Mouse (Mus musculus): ENCODE data around the gene Reep1. TPM values are rescaled to one million over a fixed set of nuclear protein-coding genes. Genes with fewer than 3 reads are reported as not detected.
A peak's percentile ranks its signal among the peaks of the same experiment; 100 is the strongest.

Reep1 gene
- total RNA-seq, 2 experiments from 2014 or later, result 69.1 to 71.2 TPM

GRCm38 (mm10) chr6:71804061-71804829 is 96.9 kb downstream of the Reep1 start:
- DNase-seq (ENCODE audit: low spot score in 2 of 2), result peak; percentile 81 to 84
- Histone ChIP-seq H3K27ac (peak overlapping the region; percentile 81), H3K4me3 (no peak overlapping the region)
- peak; percentile 99 for TF ChIP-seq CTCF (conservative IDR thresholded peaks at IDR 0.05)

- DNase-seq (ENCODE audit: low spot score in 2 of 2), result no peak
- no peak overlapping the region for H3K4me3 ChIP-seq
- no peak overlapping the region for H3K27ac ChIP-seq
- TF ChIP-seq CTCF (conservative IDR thresholded peaks at IDR 0.05), result no peak
These were observed 99.4 kb downstream of the Reep1 start for GRCm38 (mm10) chr6:71806713-71807112.

- no peak for DNase-seq (ENCODE audit: low spot score in 2 of 2)
- Histone ChIP-seq H3K4me3 (no peak overlapping the region), H3K27ac (no peak overlapping the region)
- TF ChIP-seq CTCF (conservative IDR thresholded peaks at IDR 0.05), result no peak
These were observed 102.5 kb downstream of the Reep1 start for GRCm38 (mm10) chr6:71809890-71810289.

GRCm38 (mm10) chr6:71812820-71813219 is 105.5 kb downstream of the Reep1 start:
- no peak overlapping the region for H3K27ac ChIP-seq
- no peak for TF ChIP-seq CTCF (conservative IDR thresholded peaks at IDR 0.05)
- no peak for DNase-seq (ENCODE audit: low spot score in 2 of 2)
- H3K4me3 ChIP-seq, result no peak overlapping the region

GRCm38 (mm10) chr6:71819764-71820292 is 112.5 kb downstream of the Reep1 start:
- H3K27ac ChIP-seq, result no peak overlapping the region
- no peak overlapping the region for H3K4me3 ChIP-seq
- no peak for TF ChIP-seq CTCF (conservative IDR thresholded peaks at IDR 0.05)
- no peak for DNase-seq (ENCODE audit: low spot score in 2 of 2)

GRCm38 (mm10) chr6:71823085-71823484 is 115.7 kb downstream of the Reep1 start:
- Histone ChIP-seq H3K4me3 (peak overlapping the region; percentile 76), H3K27ac (peak overlapping the region; percentile 76)
- DNase-seq (ENCODE audit: low spot score in 2 of 2), result no peak
- no peak for TF ChIP-seq CTCF (conservative IDR thresholded peaks at IDR 0.05)

- DNase-seq (ENCODE audit: low spot score in 2 of 2), result peak; percentile 86 to 89
- Histone ChIP-seq H3K27ac (peak overlapping the region; percentile 76), H3K4me3 (peak overlapping the region; percentile 76)
- TF ChIP-seq CTCF (conservative IDR thresholded peaks at IDR 0.05), result no peak
These were observed 116.1 kb downstream of the Reep1 start for GRCm38 (mm10) chr6:71823488-71823887.

- TF ChIP-seq CTCF (conservative IDR thresholded peaks at IDR 0.05), result no peak
- DNase-seq (ENCODE audit: low spot score in 2 of 2), result no peak
- Histone ChIP-seq H3K4me3 (peak overlapping the region; percentile 76), H3K27ac (peak overlapping the region; percentile 76)
These were observed 116.6 kb downstream of the Reep1 start for GRCm38 (mm10) chr6:71823961-71824360.

GRCm38 (mm10) chr6:71826869-71827268 is 119.5 kb downstream of the Reep1 start, which contains the start of gene Mrpl35:
Mrpl35 (minus strand) TSS chr6:71826969.
- TF ChIP-seq CTCF (conservative IDR thresholded peaks at IDR 0.05), result no peak
- Histone ChIP-seq H3K27ac (no peak within 1 kb of the TSS), H3K4me3 (no peak within 1 kb of the TSS)
- no peak for DNase-seq (ENCODE audit: low spot score in 2 of 2)

GRCm38 (mm10) chr6:71829768-71830167 is 122.4 kb downstream of the Reep1 start:
- H3K4me3 ChIP-seq, result no peak overlapping the region
- TF ChIP-seq CTCF (conservative IDR thresholded peaks at IDR 0.05), result no peak
- no peak overlapping the region for H3K27ac ChIP-seq
- no peak for DNase-seq (ENCODE audit: low spot score in 2 of 2)

- TF ChIP-seq CTCF (conservative IDR thresholded peaks at IDR 0.05), result peak; percentile 37
- peak; percentile 96 to 98 for DNase-seq (ENCODE audit: low spot score in 2 of 2)
- H3K4me3 ChIP-seq, result peak within 1 kb of the TSS; percentile 79
These were observed 123.6 kb downstream of the Reep1 start, which contains the start of gene Immt for GRCm38 (mm10) chr6:71830690-71831580. Immt (plus strand) TSS chr6:71831331.

GRCm38 (mm10) chr6:71831581-71831960 is 124.2 kb downstream of the Reep1 start:
- TF ChIP-seq CTCF (conservative IDR thresholded peaks at IDR 0.05), result no peak
- Histone ChIP-seq H3K27ac (peak overlapping the region; percentile 94), H3K4me3 (peak overlapping the region; percentile 79)
- DNase-seq (ENCODE audit: low spot score in 2 of 2), result peak; percentile 95 to 98

More at GRCm38 (mm10) chr6:71830690-71831580, 123.6 kb downstream of the Reep1 start, which contains the start of gene Immt:
- H3K27ac ChIP-seq, result peak within 1 kb of the TSS; percentile 94

GRCm38 (mm10) chr6:71836811-71837210 is 129.4 kb downstream of the Reep1 start:
- no peak for DNase-seq (ENCODE audit: low spot score in 2 of 2)
- no peak for TF ChIP-seq CTCF (conservative IDR thresholded peaks at IDR 0.05)

More at GRCm38 (mm10) chr6:71836811-71837210, 129.4 kb downstream of the Reep1 start:
- Histone ChIP-seq H3K27ac (no peak overlapping the region), H3K4me3 (no peak overlapping the region)

All from layer of hippocampus, adult 2 months (tissue).